Mouse (Mus musculus) MEL (cell line): ENCODE results near the gene Dtl.

Source experiments
- CTCF ChIP-seq, 3 experiments: IDR thresholded peaks in 2 of 3; conservative IDR thresholded peaks in 1 of 3; 2 replicates each; pipeline ENCODE4 v1.5.1; 2011 to 2012; ENCODE audit warnings: low read length in 3 of 3, low read depth in 2 of 3, mild to moderate bottlenecking in 2 of 3, improper control_type of control experiment in 1 of 3, inconsistent platforms in 1 of 3, mixed read lengths in 1 of 3, moderate library complexity in 1 of 3; ENCODE audit not compliant: control insufficient read depth in 1 of 3, insufficient read depth in 1 of 3, poor library complexity in 1 of 3, severe bottlenecking in 1 of 3
- EP300 ChIP-seq, 2 experiments: IDR thresholded peaks; 2 replicates each; pipeline ENCODE4 v1.6.1; 2011; ENCODE audit warnings: improper control_type of control experiment in 2 of 2, low read length in 2 of 2, low read depth in 1 of 2, mild to moderate bottlenecking in 1 of 2

DNA sequence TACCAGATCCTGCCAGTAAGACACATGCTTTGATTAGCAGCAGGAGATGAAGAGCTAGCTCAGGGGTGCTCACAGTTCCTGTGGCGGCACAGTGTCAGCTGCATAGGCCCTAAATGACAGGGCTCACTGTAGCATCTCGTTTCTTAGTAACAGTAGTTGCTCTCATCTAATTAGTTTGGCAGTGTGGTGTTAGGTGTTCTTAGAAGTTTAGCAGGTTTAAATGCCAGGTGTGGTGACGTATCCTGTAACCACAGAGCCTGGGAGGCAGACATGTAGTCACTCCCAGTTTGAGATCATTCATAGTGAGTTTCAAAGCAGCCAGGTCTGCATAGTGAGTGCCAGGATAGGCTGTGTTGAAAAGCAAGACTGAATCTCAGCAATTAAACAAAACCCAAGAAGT, 4.2 kb upstream of the Dtl start:
- TF ChIP-seq CTCF (IDR thresholded peaks at IDR 0.05 in 2 of 3, conservative IDR thresholded peaks at IDR 0.05 in 1 of 3; ENCODE audit: control insufficient read depth in 1 of 3, insufficient read depth in 1 of 3, low read depth in 2 of 3, low read length in 3 of 3, poor library complexity in 1 of 3, severe bottlenecking in 1 of 3) (no peak), EP300 (IDR thresholded peaks at IDR 0.05; ENCODE audit: low read depth in 1 of 2, low read length in 2 of 2) (no peak)
